Mouse (Mus musculus) neural tube, embryonic 13.5 days (tissue): ENCODE measurements around the gene Cdx2. TPM values are rescaled to one million over a fixed set of nuclear protein-coding genes. Genes with fewer than 3 reads are reported as not detected.

Source experiments
- ATAC-seq: fragments of 200-750 bp; cut with Nextera tagmentation; 2 replicates; pipeline ENCODE4 v1.8.0; 2017; ENCODE audit warnings: low read depth, mild to moderate bottlenecking, moderate TSS enrichment, moderate library complexity
- H3K27ac ChIP-seq: fragments of 300-500 bp; sonication (generic); replicated peaks from 2 replicates; pipeline ENCODE4 v1.5.1; 2015; ENCODE audit warnings: moderate library complexity, mild to moderate bottlenecking, inconsistent platforms
- H3K27me3 ChIP-seq: fragments of 300-500 bp; sonication (generic); 2 replicates; pipeline ENCODE4 v1.6.1; 2015; ENCODE audit warnings: mild to moderate bottlenecking, inconsistent platforms
- H3K36me3 ChIP-seq: fragments of 300-500 bp; sonication (generic); 2 replicates; pipeline ENCODE4 v1.6.1; 2015; ENCODE audit warnings: mild to moderate bottlenecking, inconsistent platforms
- H3K4me1 ChIP-seq: fragments of 300-500 bp; sonication (generic); replicated peaks from 2 replicates; pipeline ENCODE4 v1.6.1; 2015; ENCODE audit warnings: inconsistent platforms
- H3K4me2 ChIP-seq: fragments of 300-500 bp; sonication (generic); 2 replicates; pipeline ENCODE4 v1.6.1; 2015; ENCODE audit warnings: inconsistent platforms, mild to moderate bottlenecking, moderate library complexity
- H3K4me3 ChIP-seq: fragments of 300-500 bp; sonication (generic); 2 replicates; pipeline ENCODE4 v1.5.1; 2015; ENCODE audit warnings: mild to moderate bottlenecking, inconsistent platforms
- H3K9ac ChIP-seq: fragments of 300-500 bp; sonication (generic); 2 replicates; pipeline ENCODE4 v1.6.1; 2015; ENCODE audit warnings: moderate library complexity, mild to moderate bottlenecking, inconsistent platforms
- H3K9me3 ChIP-seq: fragments of 300-500 bp; sonication (generic); 2 replicates; pipeline ENCODE4 v1.6.1; 2016; ENCODE audit warnings: inconsistent platforms
- WGBS: fragments of 180-500 bp; shearing (Covaris S2); methylation state at CpG from one replicate; pipeline ENCODE4 v1.1.7; 2015; 5-methylcytosine and 5-hydroxymethylcytosine counted together
- polyA plus RNA-seq: library from polyadenylated mRNA; unstranded; fragments of >200 nt; fragmentation: Nextera tagmentation; extraction: Ambion mirVana; gene quantifications from 2 replicates; pipeline ENCODE4 v1.2.1, GENCODE M21; 2015

Cdx2 gene
- polyA plus RNA-seq, 1 experiment from 2014 or later = not detected

GRCm38 (mm10) chr5:147332711-147333110, 25.6 kb upstream of the Cdx2 start:
- WGBS = 33% methylated on average over 7 of the region's 7 CpGs
- ATAC-seq = no peak; the same call in 1 of the 2 replicates

GRCm38 (mm10) chr5:147331547-147331946, 24.5 kb upstream of the Cdx2 start:
- no peaks in the 10 kb centered on the region for H3K27me3 ChIP-seq
- H3K9me3 ChIP-seq = 0 out of 2 replicates have a peak, but pooled peaks cover 3% of the 10 kb centered on the region
- ATAC-seq = no peak
- no peak overlapping the region for H3K9ac ChIP-seq
- WGBS = 43% methylated on average over 2 of the region's 2 CpGs
- H3K4me3 ChIP-seq = no peak overlapping the region
- no peak overlapping the region for H3K4me2 ChIP-seq
- H3K36me3 ChIP-seq = no peaks in the 10 kb centered on the region
- no peak overlapping the region for H3K27ac ChIP-seq
- H3K4me1 ChIP-seq = peaks cover 5% of the 10 kb centered on the region; the same call in 1 of the 2 replicates

More at GRCm38 (mm10) chr5:147332711-147333110, 25.6 kb upstream of the Cdx2 start:
- no peak overlapping the region for H3K27ac ChIP-seq
- peaks cover 5% of the 10 kb centered on the region; the same call in 1 of the 2 replicates for H3K4me1 ChIP-seq
- H3K9ac ChIP-seq = no peak overlapping the region
- H3K4me3 ChIP-seq = no peak overlapping the region
- no peaks in the 10 kb centered on the region for H3K36me3 ChIP-seq
- H3K27me3 ChIP-seq = no peaks in the 10 kb centered on the region
- no peak overlapping the region for H3K4me2 ChIP-seq
- H3K9me3 ChIP-seq = 0 out of 2 replicates have a peak, but pooled peaks cover under 1% of the 10 kb centered on the region

- Histone ChIP-seq H3K9ac (no peak overlapping the region), H3K36me3 (no peaks in the 10 kb centered on the region), H3K9me3 (0 out of 2 replicates have a peak, but pooled peaks cover 3% of the 10 kb centered on the region), H3K4me2 (no peak overlapping the region), H3K4me1 (peaks cover 5% of the 10 kb centered on the region; the same call in 1 of the 2 replicates), H3K4me3 (no peak overlapping the region), H3K27ac (no peak overlapping the region), H3K27me3 (no peaks in the 10 kb centered on the region)
- no peak for ATAC-seq
- 85% methylated on average over 11 of the region's 11 CpGs for WGBS
Observed at GRCm38 (mm10) chr5:147329946-147330345, 22.9 kb upstream of the Cdx2 start.

- Histone ChIP-seq H3K4me2 (no peak overlapping the region), H3K36me3 (no peaks in the 10 kb centered on the region), H3K4me1 (peaks cover 2% of the 10 kb centered on the region; the same call in 1 of the 2 replicates), H3K9ac (no peak overlapping the region), H3K27ac (no peak overlapping the region), H3K4me3 (no peak overlapping the region), H3K27me3 (peaks cover 2% of the 10 kb centered on the region), H3K9me3 (0 out of 2 replicates have a peak, but pooled peaks cover 3% of the 10 kb centered on the region)
- WGBS = 85% methylated on average over 5 of the region's 5 CpGs
- ATAC-seq = no peak
Observed at GRCm38 (mm10) chr5:147327636-147328035, 20.6 kb upstream of the Cdx2 start.

GRCm38 (mm10) chr5:147325931-147326330, 18.9 kb upstream of the Cdx2 start:
- H3K4me3 ChIP-seq = no peak overlapping the region
- H3K4me2 ChIP-seq = no peak overlapping the region
- no peaks in the 10 kb centered on the region for H3K36me3 ChIP-seq
- no peak for ATAC-seq
- 76% methylated on average over 11 of the region's 11 CpGs for WGBS
- H3K4me1 ChIP-seq = no peaks in the 10 kb centered on the region
- no peak overlapping the region for H3K9ac ChIP-seq
- H3K27me3 ChIP-seq = peaks cover 18% of the 10 kb centered on the region
- no peak overlapping the region for H3K27ac ChIP-seq
- H3K9me3 ChIP-seq = 0 out of 2 replicates have a peak, but pooled peaks cover 3% of the 10 kb centered on the region

- WGBS = 19% methylated on average over 17 of the region's 17 CpGs
- Histone ChIP-seq H3K9me3 (0 out of 2 replicates have a peak, but pooled peaks cover 3% of the 10 kb centered on the region), H3K27ac (no peak overlapping the region), H3K36me3 (no peaks in the 10 kb centered on the region), H3K27me3 (peaks cover 37% of the 10 kb centered on the region), H3K4me2 (no peak overlapping the region), H3K9ac (no peak overlapping the region), H3K4me1 (no peaks in the 10 kb centered on the region), H3K4me3 (no peak overlapping the region)
- no peak for ATAC-seq
Observed at GRCm38 (mm10) chr5:147323237-147323917, 16.3 kb upstream of the Cdx2 start.

GRCm38 (mm10) chr5:147322183-147322582, 15.1 kb upstream of the Cdx2 start, which contains the start of gene Urad:
TSS of gene Urad (minus strand) at chr5:147322440.
- H3K4me1 ChIP-seq = no peaks in the 10 kb centered on the region
- no peaks in the 10 kb centered on the region for H3K36me3 ChIP-seq
- no peak within 1 kb of the TSS for H3K4me2 ChIP-seq
- peaks cover 49% of the 10 kb centered on the region for H3K27me3 ChIP-seq
- H3K9me3 ChIP-seq = no peaks in the 10 kb centered on the region
- no peak within 1 kb of the TSS for H3K4me3 ChIP-seq
- WGBS = 84% methylated on average over 8 of the region's 8 CpGs
- no peak within 1 kb of the TSS for H3K27ac ChIP-seq
- H3K9ac ChIP-seq = no peak within 1 kb of the TSS
- ATAC-seq = no peak

GRCm38 (mm10) chr5:147319653-147320052, 12.6 kb upstream of the Cdx2 start:
- Histone ChIP-seq H3K9me3 (no peaks in the 10 kb centered on the region), H3K4me1 (peaks cover 9% of the 10 kb centered on the region; the same call in 1 of the 2 replicates), H3K4me3 (no peak overlapping the region), H3K27me3 (peaks cover 74% of the 10 kb centered on the region), H3K27ac (no peak overlapping the region), H3K4me2 (no peak overlapping the region), H3K36me3 (no peaks in the 10 kb centered on the region), H3K9ac (no peak overlapping the region)
- peak; percentile 44; the same call in 1 of the 2 replicates for ATAC-seq

GRCm38 (mm10) chr5:147317991-147318390, 10.9 kb upstream of the Cdx2 start:
- Histone ChIP-seq H3K36me3 (no peaks in the 10 kb centered on the region), H3K4me3 (no peak overlapping the region), H3K9ac (no peak overlapping the region), H3K27ac (no peak overlapping the region), H3K4me1 (peaks cover 9% of the 10 kb centered on the region; the same call in 1 of the 2 replicates), H3K4me2 (no peak overlapping the region), H3K27me3 (peaks cover 91% of the 10 kb centered on the region), H3K9me3 (no peaks in the 10 kb centered on the region)
- 25% methylated on average over 7 of the region's 7 CpGs for WGBS
- no peak for ATAC-seq

GRCm38 (mm10) chr5:147317321-147317720, 10.3 kb upstream of the Cdx2 start:
- 7% methylated on average over 7 of the region's 7 CpGs for WGBS
- no peak overlapping the region for H3K4me3 ChIP-seq
- peaks cover 9% of the 10 kb centered on the region; the same call in 1 of the 2 replicates for H3K4me1 ChIP-seq

GRCm38 (mm10) chr5:147315432-147316075, 8.5 kb upstream of the Cdx2 start:
- Histone ChIP-seq H3K4me1 (peaks cover 9% of the 10 kb centered on the region; the same call in 1 of the 2 replicates), H3K27me3 (peaks cover 96% of the 10 kb centered on the region), H3K9ac (no peak overlapping the region), H3K4me2 (no peak overlapping the region), H3K9me3 (no peaks in the 10 kb centered on the region), H3K4me3 (no peak overlapping the region), H3K27ac (no peak overlapping the region), H3K36me3 (no peaks in the 10 kb centered on the region)
- under 1% methylated on average over 25 of the region's 25 CpGs for WGBS
- no peak for ATAC-seq

More at GRCm38 (mm10) chr5:147317321-147317720, 10.3 kb upstream of the Cdx2 start:
- Histone ChIP-seq H3K27me3 (peaks cover 93% of the 10 kb centered on the region), H3K4me2 (no peak overlapping the region), H3K27ac (no peak overlapping the region), H3K9ac (no peak overlapping the region), H3K36me3 (no peaks in the 10 kb centered on the region), H3K9me3 (no peaks in the 10 kb centered on the region)
- ATAC-seq = no peak
